Mouse (Mus musculus): ENCODE results near the gene Rap1gap2. TPM values are rescaled to one million over a fixed set of nuclear protein-coding genes. Genes with fewer than 3 reads are reported as not detected.

Gene Rap1gap2
- total RNA-seq, 2 experiments from 2014 or later = 179 to 181 TPM

GRCm38 (mm10) chr11:74405201-74405600 is 205.5 kb downstream of the Rap1gap2 start:
- intact Hi-C loops (cut with DNase I) = no loop called here
- DNase-seq (ENCODE audit: low spot score in 2 of 2) = no peak

- intact Hi-C loops (cut with DNase I) = loop anchor here (5.0 kb wide), 1 partner anchor 123 kb away; no protein-coding TSS in a partner anchor
- no peak for DNase-seq (ENCODE audit: low spot score in 2 of 2)
Observed at GRCm38 (mm10) chr11:74404216-74404615, 206.5 kb downstream of the Rap1gap2 start.

DNA sequence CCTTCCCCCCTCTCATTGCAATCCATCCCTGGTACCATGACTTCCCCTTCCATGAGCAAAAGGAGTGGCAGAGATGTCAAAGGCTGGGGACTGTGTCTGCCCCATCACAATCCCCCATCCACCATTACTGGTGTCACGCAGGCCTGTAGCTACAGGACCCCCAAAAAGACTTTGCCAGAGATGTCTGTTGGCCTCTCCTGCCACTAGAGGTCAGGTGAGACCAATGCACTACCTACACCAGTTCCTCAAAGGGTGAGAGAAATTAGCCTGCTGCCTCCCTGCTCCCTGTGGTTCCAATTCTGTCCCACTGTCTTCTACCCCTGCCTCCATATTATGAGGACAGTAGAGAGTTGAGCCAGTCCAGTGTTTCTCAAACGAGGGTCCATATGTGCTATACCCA is 208.6 kb downstream of the Rap1gap2 start:
- intact Hi-C loops (cut with DNase I) = loop anchor here (5.0 kb wide), 1 partner anchor 125 kb away; no protein-coding TSS in a partner anchor
- DNase-seq (ENCODE audit: low spot score in 2 of 2) = no peak

DNA sequence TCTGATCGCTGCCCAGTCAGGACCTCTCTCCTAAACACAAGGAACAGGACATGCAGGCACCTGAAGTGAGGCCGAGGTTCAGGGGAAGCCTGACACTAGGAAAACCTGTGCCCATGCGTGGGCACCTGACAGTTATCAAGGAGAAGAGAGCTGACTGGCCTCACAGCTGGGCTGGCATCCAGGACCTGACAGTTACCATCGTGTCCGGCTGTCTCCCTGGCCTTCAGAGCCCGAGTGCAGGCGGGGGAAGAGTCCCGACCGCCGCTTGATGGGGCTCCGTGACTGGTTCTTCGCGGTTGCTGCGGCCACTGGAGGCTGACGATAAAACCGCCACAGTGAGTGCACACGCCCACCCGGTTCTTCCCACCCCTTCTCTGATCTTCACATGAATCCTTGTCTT is 215.1 kb downstream of the Rap1gap2 start:
- DNase-seq (ENCODE audit: low spot score in 2 of 2) = no peak

DNA sequence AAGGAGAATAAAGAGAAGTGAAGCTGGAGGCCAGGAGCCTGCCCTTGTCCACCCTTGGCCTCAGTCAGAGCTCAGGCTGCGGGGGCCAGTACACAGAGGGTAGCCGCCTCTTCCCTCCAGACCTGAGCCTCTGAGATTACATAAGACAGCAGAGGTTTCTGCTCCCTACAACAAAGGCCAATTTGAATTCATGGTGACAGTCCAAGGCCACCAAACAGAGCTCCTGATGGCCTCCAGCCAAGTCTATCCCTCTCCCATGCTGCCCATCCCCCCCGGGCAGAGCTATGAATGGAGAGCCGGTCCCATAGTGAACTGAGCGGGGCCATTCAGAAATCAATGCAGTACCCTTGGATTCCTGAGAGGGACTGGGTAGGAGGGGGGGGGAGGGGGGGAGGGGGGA is 217.2 kb downstream of the Rap1gap2 start:
- intact Hi-C loops (cut with DNase I) = no loop called here
- DNase-seq (ENCODE audit: low spot score in 2 of 2) = peak in 1 of 2 experiments; percentile 39

More for the DNA sequence above, 215.1 kb downstream of the Rap1gap2 start:
- intact Hi-C loops (cut with DNase I) = no loop called here

- intact Hi-C loops (cut with DNase I) = no loop called here
- DNase-seq (ENCODE audit: low spot score in 2 of 2) = no peak
Observed at GRCm38 (mm10) chr11:74392903-74393302, 217.8 kb downstream of the Rap1gap2 start.

GRCm38 (mm10) chr11:74391899-74392298 is 218.8 kb downstream of the Rap1gap2 start:
- DNase-seq (ENCODE audit: low spot score in 2 of 2) = no peak
- intact Hi-C loops (cut with DNase I) = no loop called here

DNA sequence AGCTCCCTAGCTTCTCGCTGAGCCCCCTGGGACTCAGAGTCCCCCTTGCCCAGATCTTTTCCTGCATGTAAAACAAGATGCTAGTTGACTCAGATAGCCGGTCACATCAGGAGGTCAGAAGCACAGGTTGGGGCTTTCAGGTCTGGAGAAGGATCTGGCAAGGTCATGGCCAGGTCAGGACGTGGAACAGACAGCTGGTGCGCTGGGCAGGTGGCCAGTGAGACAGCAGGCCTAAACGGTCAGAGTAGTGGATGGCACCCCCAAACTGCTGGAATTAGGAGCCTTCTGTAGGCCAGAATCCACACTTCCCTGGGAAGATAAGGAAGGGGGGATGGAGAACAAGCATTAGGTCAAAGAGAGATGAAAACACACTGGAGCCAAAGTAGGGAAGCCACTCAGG is 223.5 kb downstream of the Rap1gap2 start:
- DNase-seq (ENCODE audit: low spot score in 2 of 2) = no peak
- intact Hi-C loops (cut with DNase I) = no loop called here

DNA sequence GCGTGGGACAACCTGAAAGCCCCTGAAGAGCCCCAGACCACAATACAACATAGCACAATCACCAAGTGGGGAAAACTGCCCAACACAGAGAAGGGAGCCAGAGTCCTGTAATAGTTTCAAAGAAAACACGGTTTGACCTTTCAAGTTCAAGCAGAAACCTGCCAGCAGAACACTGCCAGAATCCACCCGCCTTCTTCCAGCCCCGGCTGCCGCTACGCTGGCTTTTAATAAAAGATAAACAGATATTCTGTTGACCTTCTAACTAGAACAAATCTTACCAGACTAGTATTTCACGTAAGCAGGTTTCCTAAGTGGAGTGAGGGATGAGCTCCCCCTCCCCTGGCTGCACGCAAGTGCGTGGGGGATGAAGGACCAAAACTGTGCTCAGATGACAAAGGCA is 225.0 kb downstream of the Rap1gap2 start:
- intact Hi-C loops (cut with DNase I) = no loop called here
- DNase-seq (ENCODE audit: low spot score in 2 of 2) = no peak

- intact Hi-C loops (cut with DNase I) = loop anchor here (5.0 to 10.0 kb wide), 2 partner anchors 168 to 1305 kb away; no protein-coding TSS in a partner anchor
Observed at GRCm38 (mm10) chr11:74379166-74379873, 231.4 kb downstream of the Rap1gap2 start.

DNA sequence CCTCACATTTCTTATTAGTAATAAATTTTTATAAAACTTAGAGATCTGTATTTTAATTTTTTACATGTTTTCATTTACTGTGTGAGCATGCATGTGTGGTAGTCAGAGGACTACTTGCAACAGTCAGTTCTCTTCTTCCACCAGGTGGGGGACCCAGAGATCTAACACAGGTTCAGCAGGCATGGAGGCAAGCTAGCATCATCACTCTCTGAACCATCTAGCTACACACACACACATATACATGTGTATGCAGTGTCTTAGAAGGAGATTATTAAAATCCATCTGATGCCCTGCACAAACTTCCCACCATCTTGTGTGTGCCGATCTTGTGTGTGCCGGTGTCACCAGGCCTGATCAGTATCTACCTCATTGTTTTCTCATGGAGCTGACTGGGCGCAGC is 233.9 kb downstream of the Rap1gap2 start:
- peak; percentile 84 to 86 for DNase-seq (ENCODE audit: low spot score in 2 of 2)

More at GRCm38 (mm10) chr11:74379166-74379873, 231.4 kb downstream of the Rap1gap2 start:
- no peak for DNase-seq (ENCODE audit: low spot score in 2 of 2)

GRCm38 (mm10) chr11:74371393-74372100 is 239.2 kb downstream of the Rap1gap2 start:
- intact Hi-C loops (cut with DNase I) = loop anchor here (2.0 to 10.0 kb wide), 2 partner anchors 1233 to 1297 kb away; partner anchors contain the start of gene Haspin
- peak; percentile 72 to 89 for DNase-seq (ENCODE audit: low spot score in 2 of 2)

More for the DNA sequence above, 233.9 kb downstream of the Rap1gap2 start:
- intact Hi-C loops (cut with DNase I) = loop anchor here (2.0 to 10.0 kb wide), 3 partner anchors 150 to 1302 kb away; no protein-coding TSS in a partner anchor

DNA sequence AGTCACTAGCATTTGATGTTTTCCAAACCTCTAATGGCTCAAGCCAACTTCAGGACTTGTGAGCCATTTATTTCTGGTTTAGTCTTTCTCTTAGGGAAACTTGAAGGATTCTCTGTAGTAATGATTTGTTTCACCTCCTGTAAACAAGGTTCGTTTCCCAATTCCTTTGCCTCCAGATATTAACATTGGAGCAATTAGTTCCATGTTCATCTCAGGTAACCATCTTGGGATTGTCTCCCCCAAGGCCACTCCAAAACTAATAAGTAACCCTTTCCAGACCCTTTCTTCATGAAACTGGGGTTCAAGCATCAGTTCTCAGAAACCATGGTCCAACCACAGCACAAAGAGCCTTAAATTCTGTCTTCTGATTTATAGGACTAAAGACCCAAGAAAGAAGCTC is 248.9 kb downstream of the Rap1gap2 start, which contains the start of gene Olfr412:
Gene Olfr412 (plus strand): TSS at position 301 of the 400 bp plus-strand sequence.
- DNase-seq (ENCODE audit: low spot score in 2 of 2) = no peak
- intact Hi-C loops (cut with DNase I) = no loop called here

GRCm38 (mm10) chr11:74352550-74352949 is 258.2 kb downstream of the Rap1gap2 start, which contains the start of gene Olfr411:
Gene Olfr411 (minus strand): TSS chr11:74352650.
- no peak for DNase-seq (ENCODE audit: low spot score in 2 of 2)
- intact Hi-C loops (cut with DNase I) = no loop called here

DNA sequence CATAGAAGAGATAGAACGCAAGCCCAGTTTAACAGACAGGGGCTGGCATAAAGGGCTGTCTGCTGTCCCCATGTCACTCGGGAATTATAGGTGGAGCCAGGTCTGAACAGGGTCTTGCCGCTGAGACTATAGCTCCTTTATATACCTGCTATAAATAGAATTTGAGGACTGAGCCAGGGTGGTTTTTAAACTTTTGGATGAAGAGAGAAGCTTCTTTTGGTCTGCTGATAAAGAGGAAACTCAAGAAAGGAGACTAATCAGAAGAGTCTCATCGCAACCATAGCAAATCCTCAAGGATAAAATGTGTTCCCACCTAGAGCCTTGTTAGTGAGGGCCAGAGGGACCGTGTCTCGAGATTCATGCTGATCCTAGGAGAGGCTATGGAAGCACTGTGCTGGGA is 272.8 kb downstream of the Rap1gap2 start, which contains the start of gene Olfr410:
Gene Olfr410 (minus strand): TSS at position 101 of the 400 bp plus-strand sequence.
- intact Hi-C loops (cut with DNase I) = no loop called here
- no peak for DNase-seq (ENCODE audit: low spot score in 2 of 2)

Other genes with a start within 250 kb of the Rap1gap2 start
- gene Olfr412, start 248.8 kb downstream of the Rap1gap2 start, total RNA-seq (2021) = not detected
- 10 to 100 TPM; 23.1 to 23.4 TPM for gene Ccdc92b, start 8.7 kb upstream of the Rap1gap2 start, total RNA-seq (2021)
- 10 to 100 TPM; 61.5 to 62.1 TPM for gene Cluh, start 38.6 kb upstream of the Rap1gap2 start, total RNA-seq (2021)
- 100 to 1,000 TPM; 441 to 446 TPM for gene Pafah1b1, start 113.8 kb upstream of the Rap1gap2 start, total RNA-seq (2021)
- gene Mettl16, start 159.9 kb upstream of the Rap1gap2 start, total RNA-seq (2021) = 10 to 100 TPM; 19.2 to 24.0 TPM
- gene Mnt, start 220.0 kb upstream of the Rap1gap2 start, total RNA-seq (2021) = 10 to 100 TPM; 31.5 to 32.0 TPM